ENCODE assay signal across 9 mouse cellular contexts in the genomic region with DNA sequence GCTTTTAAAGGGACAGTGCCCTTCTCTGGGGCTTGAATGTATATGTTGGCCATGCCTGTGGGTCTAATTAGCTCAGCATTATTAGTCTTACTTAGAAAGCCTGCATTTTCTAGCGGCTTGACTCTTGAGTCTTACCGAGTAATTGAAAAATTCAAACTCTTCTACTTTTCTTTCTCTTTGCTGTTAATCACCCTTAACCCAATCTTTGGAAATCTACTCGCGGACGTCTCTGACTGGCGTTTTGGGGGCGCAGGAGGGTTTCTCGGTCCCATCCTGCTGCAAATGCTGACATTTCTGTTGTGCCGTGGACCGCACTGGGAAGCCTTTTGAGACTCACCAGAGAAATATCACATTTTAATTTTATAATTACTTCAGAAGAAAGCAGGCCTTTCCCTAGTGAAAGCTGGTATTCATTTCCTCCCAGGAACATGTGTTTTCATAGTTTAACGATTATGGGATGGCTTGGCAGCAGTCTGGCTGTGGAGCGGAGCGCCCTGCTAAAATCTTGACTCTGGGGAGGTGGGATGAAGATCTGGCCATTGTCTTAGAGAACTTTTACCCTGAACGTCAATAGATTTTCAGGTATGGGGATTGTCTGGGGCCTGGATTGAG.
A peak's percentile ranks its signal among the peaks of the same experiment; 100 is the strongest.
DNase-seq lines count a peak whose midpoint lies in the region; ATAC-seq and TF ChIP-seq lines count a peak whose summit lies in the region.
"Had no signal": no experiment of that assay in that cellular context is flagged by ENCODE, and none has a peak within 500 bp of the region (broad histone marks: within the 10 kb centered on the region; RNA-seq: fewer than 3 reads in every experiment).

No protein-coding gene starts in this region.

- TF ChIP-seq CTCF in layer of hippocampus, adult 2 months (conservative IDR thresholded peaks at IDR 0.05): no peak

- no peaks in the 10 kb centered on the region for H3K9me3 ChIP-seq in intestine, embryonic 16.5 days (ENCODE audit: control insufficient read depth, low read length)
- no peaks in the 10 kb centered on the region for H3K9me3 ChIP-seq in neural tube, embryonic 13.5 days

- H3K4me1 ChIP-seq in intestine, embryonic 16.5 days (ENCODE audit: control insufficient read depth, insufficient read depth, low read length): peaks cover 33% of the 10 kb centered on the region
- peaks cover 97% of the 10 kb centered on the region for H3K4me1 ChIP-seq in neural tube, embryonic 13.5 days (replicated peaks)

- no peak for DNase-seq in layer of hippocampus, adult 2 months (ENCODE audit: low spot score in 2 of 2)
- no peak for DNase-seq in layer of hippocampus, postnatal 25 days (ENCODE audit: extremely low spot score in 1 of 2, low spot score in 1 of 2)
- peak; percentile 71 for DNase-seq in fibroblast of lung, adult 2 months (ENCODE audit: low read depth)
- DNase-seq in gastrocnemius, postnatal 4 days (ENCODE audit: low spot score in 2 of 2): no peak
- DNase-seq in thymus, postnatal 25 days: no peak
- DNase-seq in cerebellum, adult 9-10 months: no peak

- WGBS in intestine, embryonic 16.5 days: 44% methylated on average over 14 of the region's 14 CpGs
- 18% methylated on average over 14 of the region's 14 CpGs for WGBS in neural tube, embryonic 13.5 days

- peak overlapping the region; percentile 61 for H3K9ac ChIP-seq in intestine, embryonic 16.5 days (ENCODE audit: low read depth, low read length)
- H3K9ac ChIP-seq in neural tube, embryonic 13.5 days: peak overlapping the region; percentile 72

- H3K27ac ChIP-seq in layer of hippocampus, adult 2 months: peak overlapping the region; percentile 91
- H3K27ac ChIP-seq in intestine, embryonic 16.5 days (ENCODE audit: low read length): peak overlapping the region; percentile 88
- peak overlapping the region; percentile 99 for H3K27ac ChIP-seq in neural tube, embryonic 13.5 days (replicated peaks)

- no peaks in the 10 kb centered on the region for H3K27me3 ChIP-seq in intestine, embryonic 16.5 days (replicated peaks; ENCODE audit: control insufficient read depth, insufficient read depth, low read length)
- no peaks in the 10 kb centered on the region for H3K27me3 ChIP-seq in neural tube, embryonic 13.5 days

- H3K4me2 ChIP-seq in intestine, embryonic 16.5 days (ENCODE audit: low read depth, low read length): no peak overlapping the region; the same call in 1 of the 2 replicates
- peak overlapping the region; percentile 53 for H3K4me2 ChIP-seq in neural tube, embryonic 13.5 days

- ATAC-seq in intestine, embryonic 16.5 days: no peak
- ATAC-seq in neural tube, embryonic 13.5 days (ENCODE audit: low read depth): no peak

- no peaks in the 10 kb centered on the region for H3K36me3 ChIP-seq in intestine, embryonic 16.5 days (ENCODE audit: control insufficient read depth, insufficient read depth, low read length)
- no peaks in the 10 kb centered on the region for H3K36me3 ChIP-seq in neural tube, embryonic 13.5 days
- H3K36me3 ChIP-seq: G1E had no signal

- H3K4me3 ChIP-seq in layer of hippocampus, adult 2 months: peak overlapping the region; percentile 10; the same call in 1 of the 2 replicates
- no peak overlapping the region for H3K4me3 ChIP-seq in intestine, embryonic 16.5 days (ENCODE audit: low read length)
- peak overlapping the region; percentile 26; the same call in 1 of the 2 replicates for H3K4me3 ChIP-seq in neural tube, embryonic 13.5 days
